7 mouse cellular contexts compared by ENCODE assay signal in the genomic region with DNA sequence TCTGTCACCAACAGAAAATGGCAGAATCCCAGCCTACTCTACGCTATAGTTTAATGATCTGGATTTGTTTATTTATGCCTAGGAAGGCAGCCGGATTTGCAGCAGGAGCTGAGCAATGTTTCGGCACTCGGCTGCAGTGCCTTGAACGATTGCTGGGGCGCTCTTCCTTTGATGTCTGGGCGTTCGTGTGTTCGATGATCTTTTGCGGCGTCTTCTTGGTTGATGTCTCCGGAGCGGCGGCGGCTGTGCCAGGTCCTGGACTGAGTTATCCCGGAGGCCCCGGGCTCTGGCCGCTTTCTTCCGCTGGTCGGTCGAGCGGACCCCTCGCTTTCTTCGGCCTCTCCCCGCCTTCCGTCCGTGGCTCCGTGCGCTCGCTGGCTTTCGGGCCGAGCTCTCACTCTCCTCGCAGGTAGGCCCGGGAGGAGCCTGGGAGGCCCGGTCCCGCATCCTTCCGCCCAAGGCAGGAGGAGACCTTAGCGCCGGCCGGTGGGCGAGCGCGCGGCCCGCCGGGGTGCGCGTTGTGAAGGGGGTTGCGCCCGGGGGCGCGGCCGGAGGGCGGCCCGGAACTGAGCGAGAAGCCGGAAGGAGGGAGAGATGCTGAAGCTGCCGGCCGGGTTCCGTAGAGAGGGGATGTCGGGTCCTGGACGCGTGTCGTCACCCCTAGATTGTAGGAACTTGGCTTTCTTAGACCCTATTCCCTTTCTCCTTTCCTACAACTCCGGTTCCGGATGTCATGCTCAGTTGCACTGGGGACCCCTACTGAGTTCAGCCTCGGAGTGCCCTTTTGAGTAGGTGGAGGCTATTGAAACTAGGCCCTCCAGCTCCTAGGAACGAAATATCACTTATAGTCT. TPM values are rescaled to one million over a fixed set of nuclear protein-coding genes. Genes with fewer than 3 reads are reported as not detected.
DNase-seq lines count a peak whose midpoint lies in the region; ATAC-seq and TF ChIP-seq lines count a peak whose summit lies in the region.

A gene (plus strand): TSS at position 164 of the 851 bp plus-strand sequence.

- H3K4me1 ChIP-seq in embryonic facial prominence, embryonic 12.5 days, result 0 out of 2 replicates have a peak, but pooled peaks cover 3% of the 10 kb centered on the region
- H3K4me1 ChIP-seq in kidney, adult 2 months (ENCODE audit: control insufficient read depth, insufficient read depth, low read length), result no peaks in the 10 kb centered on the region; the same call in 1 of the 2 replicates
- H3K4me1 ChIP-seq in limb, embryonic 12.5 days (replicated peaks), result no peaks in the 10 kb centered on the region
- peaks cover 6% of the 10 kb centered on the region; the same call in 1 of the 2 replicates for H3K4me1 ChIP-seq in midbrain, embryonic 15.5 days
- H3K4me1 ChIP-seq in spleen, adult 2 months (ENCODE audit: control insufficient read depth, insufficient read depth, insufficient read length), result no peaks in the 10 kb centered on the region

- no peak for TF ChIP-seq CTCF in kidney, adult 2 months (conservative IDR thresholded peaks at IDR 0.05; ENCODE audit: insufficient read depth, insufficient read length, low read depth, low read length)
- no peak for TF ChIP-seq CTCF in spleen, adult 2 months (IDR thresholded peaks at IDR 0.05; ENCODE audit: extremely low read depth, insufficient read depth, insufficient read length, insufficient replicate concordance)

- no peaks in the 10 kb centered on the region for H3K27me3 ChIP-seq in embryonic facial prominence, embryonic 12.5 days
- no peaks in the 10 kb centered on the region for H3K27me3 ChIP-seq in kidney, adult 2 months (replicated peaks; ENCODE audit: control insufficient read depth, insufficient read depth, low read length)
- H3K27me3 ChIP-seq in limb, embryonic 12.5 days, result 0 out of 2 replicates have a peak, but pooled peaks cover 6% of the 10 kb centered on the region
- H3K27me3 ChIP-seq in midbrain, embryonic 15.5 days (replicated peaks), result no peaks in the 10 kb centered on the region
- no peaks in the 10 kb centered on the region; the same call in 1 of the 2 replicates for H3K27me3 ChIP-seq in spleen, adult 2 months (ENCODE audit: control insufficient read depth, insufficient read depth, low read length)

- ATAC-seq in embryonic facial prominence, embryonic 12.5 days (ENCODE audit: insufficient number of reproducible peaks, insufficient read depth, low FRiP score, low TSS enrichment), result peak; percentile 84
- peak; percentile 88 for ATAC-seq in limb, embryonic 12.5 days (ENCODE audit: insufficient number of reproducible peaks, insufficient read depth, low FRiP score, low TSS enrichment, low read depth)
- peak; percentile 92 for ATAC-seq in midbrain, embryonic 15.5 days (replicated peaks)

- DNase-seq in adrenal gland, postnatal 25 days, result peak; percentile 76
- DNase-seq in heart, adult 18-20 months, result peak; percentile 89 to 94
- peak; percentile 95 for DNase-seq in kidney, adult 2 months
- DNase-seq in spleen, adult 2 months (ENCODE audit: low read depth in 1 of 2, low spot score in 2 of 2), result peak; percentile 70

- no peaks in the 10 kb centered on the region for H3K36me3 ChIP-seq in embryonic facial prominence, embryonic 12.5 days
- H3K36me3 ChIP-seq in kidney, adult 2 months (ENCODE audit: control insufficient read depth, insufficient read depth, low read length), result no peaks in the 10 kb centered on the region
- H3K36me3 ChIP-seq in limb, embryonic 12.5 days, result peaks cover 3% of the 10 kb centered on the region; the same call in 1 of the 2 replicates
- H3K36me3 ChIP-seq in midbrain, embryonic 15.5 days (replicated peaks), result no peaks in the 10 kb centered on the region
- no peaks in the 10 kb centered on the region for H3K36me3 ChIP-seq in spleen, adult 2 months (ENCODE audit: control insufficient read depth, insufficient read depth, low read length)

- H3K9me3 ChIP-seq in embryonic facial prominence, embryonic 12.5 days, result no peaks in the 10 kb centered on the region
- no peaks in the 10 kb centered on the region for H3K9me3 ChIP-seq in limb, embryonic 12.5 days
- H3K9me3 ChIP-seq in midbrain, embryonic 15.5 days, result no peaks in the 10 kb centered on the region

- no peak for TF ChIP-seq POLR2A in kidney, adult 2 months (IDR thresholded peaks at IDR 0.05; ENCODE audit: low read depth, low read length)
- TF ChIP-seq POLR2A in spleen, adult 2 months (IDR thresholded peaks at IDR 0.05; ENCODE audit: low read depth, low read length), result no peak; the same call in 1 of the 2 replicates

- under 1% methylated on average over 68 of the region's 68 CpGs for WGBS in embryonic facial prominence, embryonic 12.5 days
- under 1% methylated on average over 68 of the region's 68 CpGs for WGBS in kidney, adult 2 months
- under 1% methylated on average over 68 of the region's 68 CpGs for WGBS in limb, embryonic 12.5 days
- WGBS in midbrain, embryonic 15.5 days, result under 1% methylated on average over 68 of the region's 68 CpGs
- whole genome bisulfite sequencing in spleen, adult 2 months, result under 1% methylated on average over 66 of the region's 68 CpGs

- peak within 1 kb of the TSS; percentile 91 for H3K9ac ChIP-seq in embryonic facial prominence, embryonic 12.5 days
- H3K9ac ChIP-seq in limb, embryonic 12.5 days (replicated peaks), result peak within 1 kb of the TSS; percentile 97
- H3K9ac ChIP-seq in midbrain, embryonic 15.5 days, result peak within 1 kb of the TSS; percentile 98

- H3K4me3 ChIP-seq in embryonic facial prominence, embryonic 12.5 days, result peak within 1 kb of the TSS; percentile 95
- peak within 1 kb of the TSS; percentile 99 for H3K4me3 ChIP-seq in kidney, adult 2 months (ENCODE audit: insufficient read depth, low read depth, low read length)
- peak within 1 kb of the TSS; percentile 97 for H3K4me3 ChIP-seq in limb, embryonic 12.5 days (replicated peaks)
- H3K4me3 ChIP-seq in midbrain, embryonic 15.5 days, result peak within 1 kb of the TSS; percentile 99
- H3K4me3 ChIP-seq in spleen, adult 2 months (ENCODE audit: extremely low read depth, insufficient read depth, insufficient read length), result peak within 1 kb of the TSS; percentile 98

- peak within 1 kb of the TSS; percentile 91 for H3K27ac ChIP-seq in embryonic facial prominence, embryonic 12.5 days
- peak within 1 kb of the TSS; percentile 84 for H3K27ac ChIP-seq in kidney, adult 2 months (ENCODE audit: insufficient read depth, low read depth, low read length)
- peak within 1 kb of the TSS; percentile 93 for H3K27ac ChIP-seq in limb, embryonic 12.5 days
- H3K27ac ChIP-seq in midbrain, embryonic 15.5 days, result peak within 1 kb of the TSS; percentile 91
- H3K27ac ChIP-seq in spleen, adult 2 months (ENCODE audit: insufficient read depth, low read length), result peak within 1 kb of the TSS; percentile 96

- peak within 1 kb of the TSS; percentile 54 for H3K4me2 ChIP-seq in embryonic facial prominence, embryonic 12.5 days (replicated peaks)
- peak within 1 kb of the TSS; percentile 61 for H3K4me2 ChIP-seq in limb, embryonic 12.5 days
- H3K4me2 ChIP-seq in midbrain, embryonic 15.5 days, result peak within 1 kb of the TSS; percentile 64

RNA-seq across cellular contexts. Expression of the gene that starts here (rescaled TPM):
- total RNA-seq in adrenal gland, postnatal 25 days (2021), result 37.2 and 41.0 TPM in 2 replicates
- polyA plus RNA-seq in embryonic facial prominence, embryonic 12.5 days (2016; fragmentation: Nextera tagmentation; extraction: Ambion mirVana), result 21.9 and 22.2 TPM in 2 replicates
- total RNA-seq in heart, adult 18-20 months (2021), result 10 to 100 TPM; 14.5 to 16.6 TPM
- polyA plus RNA-seq in kidney, adult 2 months (2012; rRNA removed), result 34.5 and 35.3 TPM in 2 replicates
- polyA plus RNA-seq in limb, embryonic 12.5 days (2016; fragmentation: Nextera tagmentation; extraction: Ambion mirVana), result 22.3 and 24.1 TPM in 2 replicates
- polyA plus RNA-seq in midbrain, embryonic 15.5 days (2015; fragmentation: Nextera tagmentation; extraction: Ambion mirVana), result 29.8 and 30.3 TPM in 2 replicates
- polyA plus RNA-seq in spleen, adult 2 months (2012; rRNA removed), result 20.0 and 21.8 TPM in 2 replicates

Comparison
In these comparisons a context has a peak if more than half of its experiments do, and no peak if none do; other contexts are left out.
1. Peak in every context shown above with its lines: DNase-seq, ATAC-seq, H3K4me3 ChIP-seq and H3K27ac ChIP-seq.